Mouse (Mus musculus) hindbrain, embryonic 11.5 days (tissue): Measurements from ENCODE around the gene Itpripl2. TPM values are rescaled to one million over a fixed set of nuclear protein-coding genes. Genes with fewer than 3 reads are reported as not detected.

Source experiments
- ATAC-seq: fragments of 200-750 bp; cut with Nextera tagmentation; 2 replicates; pipeline ENCODE4 v1.8.0; 2017; ENCODE audit warnings: mild to moderate bottlenecking, moderate TSS enrichment, moderate library complexity; ENCODE audit not compliant: low FRiP score
- DNase-seq: peaks from one replicate; pipeline ENCODE4 v3.0.0-alpha.2; 2015; ENCODE audit warnings: low spot score
- H3K27ac ChIP-seq: fragments of 300-500 bp; sonication (generic); 2 replicates; pipeline ENCODE4 v1.5.1; 2014; ENCODE audit warnings: mild to moderate bottlenecking, low read depth, low read length
- H3K27me3 ChIP-seq: fragments of 300-500 bp; sonication (generic); 2 replicates; pipeline ENCODE4 v1.6.1; 2014; ENCODE audit warnings: mild to moderate bottlenecking, low read length, moderate library complexity, mixed read lengths; ENCODE audit not compliant: control insufficient read depth, insufficient read depth
- H3K36me3 ChIP-seq: fragments of 300-500 bp; sonication (generic); 2 replicates; pipeline ENCODE4 v1.6.1; 2014; ENCODE audit warnings: mild to moderate bottlenecking, low read length, moderate library complexity, mixed read lengths; ENCODE audit not compliant: control insufficient read depth, insufficient read depth
- H3K4me1 ChIP-seq: fragments of 300-500 bp; sonication (generic); replicated peaks from 2 replicates; pipeline ENCODE4 v1.6.1; 2014; ENCODE audit warnings: low read length, mixed read lengths; ENCODE audit not compliant: control insufficient read depth, insufficient read depth
- H3K4me2 ChIP-seq: fragments of 300-500 bp; sonication (generic); replicated peaks from 2 replicates; pipeline ENCODE4 v1.6.1; 2014; ENCODE audit warnings: mild to moderate bottlenecking, low read depth, low read length
- H3K4me3 ChIP-seq: fragments of 300-500 bp; sonication (generic); 2 replicates; pipeline ENCODE4 v1.5.1; 2014; ENCODE audit warnings: low read depth, low read length
- H3K9ac ChIP-seq: fragments of 300-500 bp; sonication (generic); 2 replicates; pipeline ENCODE4 v1.6.1; 2014; ENCODE audit warnings: low read depth, low read length
- H3K9me3 ChIP-seq: fragments of 300-500 bp; sonication (generic); 2 replicates; pipeline ENCODE4 v1.6.1; 2016; ENCODE audit warnings: low read length; ENCODE audit not compliant: control insufficient read depth
- WGBS: fragments of 180-500 bp; shearing (Covaris S2); extraction: QIAGEN DNeasy Blood & Tissue Kit; methylation state at CpG from one replicate; pipeline ENCODE4 v1.1.7; 2014; 5-methylcytosine and 5-hydroxymethylcytosine counted together
- polyA plus RNA-seq: library from polyadenylated mRNA; unstranded; fragments of >200 nt; fragmentation: Nextera tagmentation; extraction: Ambion mirVana; gene quantifications from 2 replicates; pipeline ENCODE4 v1.2.1, GENCODE M21; 2014

Itpripl2 gene
- polyA plus RNA-seq, 1 experiment from 2014 or later, result 1.4 TPM

- Histone ChIP-seq H3K36me3 (no peaks in the 10 kb centered on the region), H3K4me3 (no peak overlapping the region), H3K4me1 (no peaks in the 10 kb centered on the region), H3K27me3 (no peaks in the 10 kb centered on the region), H3K9me3 (no peaks in the 10 kb centered on the region), H3K9ac (no peak overlapping the region), H3K4me2 (no peak overlapping the region), H3K27ac (no peak overlapping the region)
- no peak for DNase-seq
- 92% methylated on average over 9 of the region's 9 CpGs for WGBS
- ATAC-seq, result no peak
Observed at GRCm38 (mm10) chr7:118480160-118480709, 11.5 kb downstream of the Itpripl2 start.

DNA sequence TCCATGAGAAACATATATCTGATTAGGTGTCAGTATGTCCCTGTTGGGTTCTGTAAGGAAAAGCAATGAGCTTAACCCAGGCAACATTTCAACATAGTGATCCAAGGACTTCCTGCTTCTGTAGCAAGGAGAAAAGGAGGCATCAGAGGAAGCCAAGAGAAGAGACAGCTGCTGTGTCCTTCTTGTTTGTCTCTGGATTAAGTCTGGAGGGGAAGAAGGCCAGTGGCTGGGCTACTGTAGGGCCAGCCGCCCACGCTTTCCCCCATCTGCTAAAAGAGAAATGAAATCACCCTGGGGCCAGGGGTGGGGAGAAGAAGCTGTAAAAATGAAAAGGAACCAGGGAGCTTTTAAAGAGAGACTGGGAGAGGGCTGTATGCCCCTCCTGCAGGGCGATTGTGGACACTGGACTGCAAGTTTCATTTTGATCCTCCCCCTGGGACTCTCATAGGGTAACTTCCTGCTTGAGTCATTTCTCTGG is 12.9 kb downstream of the Itpripl2 start:
- no peaks in the 10 kb centered on the region for H3K36me3 ChIP-seq
- no peak overlapping the region for H3K9ac ChIP-seq
- WGBS, result 72% methylated on average over 3 of the region's 3 CpGs
- H3K4me2 ChIP-seq, result no peak overlapping the region
- no peaks in the 10 kb centered on the region for H3K27me3 ChIP-seq
- no peaks in the 10 kb centered on the region for H3K9me3 ChIP-seq
- no peak overlapping the region for H3K4me3 ChIP-seq
- ATAC-seq (no peak), DNase-seq (no peak)
- no peak overlapping the region for H3K27ac ChIP-seq
- H3K4me1 ChIP-seq, result no peaks in the 10 kb centered on the region

- Histone ChIP-seq H3K4me2 (no peak overlapping the region), H3K4me1 (no peaks in the 10 kb centered on the region), H3K4me3 (no peak overlapping the region), H3K9me3 (no peaks in the 10 kb centered on the region), H3K9ac (no peak overlapping the region), H3K36me3 (no peaks in the 10 kb centered on the region), H3K27me3 (no peaks in the 10 kb centered on the region), H3K27ac (no peak overlapping the region)
- no peak for DNase-seq
- 80% methylated on average over 5 of the region's 5 CpGs for WGBS
- no peak for ATAC-seq
Observed at GRCm38 (mm10) chr7:118476428-118476827, 15.3 kb downstream of the Itpripl2 start.

- ATAC-seq (no peak), DNase-seq (no peak)
- Histone ChIP-seq H3K27me3 (no peaks in the 10 kb centered on the region), H3K4me1 (no peaks in the 10 kb centered on the region), H3K27ac (no peak overlapping the region), H3K9me3 (no peaks in the 10 kb centered on the region), H3K9ac (no peak overlapping the region), H3K36me3 (no peaks in the 10 kb centered on the region), H3K4me3 (no peak overlapping the region), H3K4me2 (no peak overlapping the region)
- WGBS, result 88% methylated on average over 7 of the region's 7 CpGs
Observed at GRCm38 (mm10) chr7:118475008-118475705, 16.6 kb downstream of the Itpripl2 start.

DNA sequence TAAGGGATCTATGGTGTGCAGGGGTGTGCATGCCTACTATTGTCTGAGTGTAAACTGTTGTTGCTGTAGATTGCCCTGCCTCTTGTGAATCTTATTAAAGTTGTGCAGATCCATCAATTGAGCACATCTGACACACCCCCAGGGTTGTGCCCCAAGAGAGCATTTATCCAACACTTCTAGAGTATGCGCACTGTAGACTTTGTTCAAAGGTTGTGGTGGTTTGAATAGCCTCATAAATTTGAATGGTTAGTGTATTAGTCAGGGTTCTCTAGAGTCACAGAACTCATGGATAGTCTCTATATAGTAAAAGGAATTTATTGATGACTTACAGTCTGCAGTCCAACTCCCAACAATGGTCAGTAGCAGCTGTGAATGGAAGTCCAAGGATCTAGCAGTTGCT is 18.9 kb downstream of the Itpripl2 start:
- WGBS, result 94% methylated on average over 1 of the region's 1 CpGs
- Histone ChIP-seq H3K4me1 (no peaks in the 10 kb centered on the region), H3K36me3 (no peaks in the 10 kb centered on the region), H3K27me3 (no peaks in the 10 kb centered on the region), H3K27ac (no peak overlapping the region), H3K9me3 (no peaks in the 10 kb centered on the region), H3K4me2 (no peak overlapping the region), H3K4me3 (no peak overlapping the region), H3K9ac (no peak overlapping the region)
- DNase-seq (no peak), ATAC-seq (no peak)

DNA sequence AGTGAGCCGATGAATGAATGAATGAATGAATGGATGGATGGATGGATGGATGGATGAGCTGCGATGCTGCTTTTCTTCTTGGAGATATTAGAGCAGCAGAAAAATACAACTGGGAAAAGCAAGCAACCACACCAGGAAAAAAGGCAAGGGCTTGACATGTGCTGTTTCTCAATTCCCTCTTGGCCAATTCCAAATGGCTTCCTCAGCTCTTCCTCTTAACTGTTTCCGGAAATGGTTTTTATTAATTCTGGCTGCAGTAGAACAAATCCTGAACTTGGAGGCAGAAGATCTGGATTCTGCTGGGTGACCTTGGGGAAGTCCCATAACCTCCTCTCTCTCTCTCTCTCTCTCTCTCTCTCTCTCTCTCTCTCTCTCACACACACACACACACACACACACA is 23.7 kb downstream of the Itpripl2 start:
- Histone ChIP-seq H3K9me3 (no peaks in the 10 kb centered on the region), H3K9ac (no peak overlapping the region), H3K4me1 (no peaks in the 10 kb centered on the region), H3K36me3 (no peaks in the 10 kb centered on the region), H3K4me2 (no peak overlapping the region), H3K27ac (no peak overlapping the region), H3K4me3 (no peak overlapping the region), H3K27me3 (no peaks in the 10 kb centered on the region)
- DNase-seq, result no peak
- 91% methylated on average over 3 of the region's 3 CpGs for WGBS
- no peak for ATAC-seq

- whole genome bisulfite sequencing, result 70% methylated on average over 4 of the region's 4 CpGs
- ATAC-seq, result no peak
Observed at GRCm38 (mm10) chr7:118464432-118464831, 27.3 kb downstream of the Itpripl2 start.

DNA sequence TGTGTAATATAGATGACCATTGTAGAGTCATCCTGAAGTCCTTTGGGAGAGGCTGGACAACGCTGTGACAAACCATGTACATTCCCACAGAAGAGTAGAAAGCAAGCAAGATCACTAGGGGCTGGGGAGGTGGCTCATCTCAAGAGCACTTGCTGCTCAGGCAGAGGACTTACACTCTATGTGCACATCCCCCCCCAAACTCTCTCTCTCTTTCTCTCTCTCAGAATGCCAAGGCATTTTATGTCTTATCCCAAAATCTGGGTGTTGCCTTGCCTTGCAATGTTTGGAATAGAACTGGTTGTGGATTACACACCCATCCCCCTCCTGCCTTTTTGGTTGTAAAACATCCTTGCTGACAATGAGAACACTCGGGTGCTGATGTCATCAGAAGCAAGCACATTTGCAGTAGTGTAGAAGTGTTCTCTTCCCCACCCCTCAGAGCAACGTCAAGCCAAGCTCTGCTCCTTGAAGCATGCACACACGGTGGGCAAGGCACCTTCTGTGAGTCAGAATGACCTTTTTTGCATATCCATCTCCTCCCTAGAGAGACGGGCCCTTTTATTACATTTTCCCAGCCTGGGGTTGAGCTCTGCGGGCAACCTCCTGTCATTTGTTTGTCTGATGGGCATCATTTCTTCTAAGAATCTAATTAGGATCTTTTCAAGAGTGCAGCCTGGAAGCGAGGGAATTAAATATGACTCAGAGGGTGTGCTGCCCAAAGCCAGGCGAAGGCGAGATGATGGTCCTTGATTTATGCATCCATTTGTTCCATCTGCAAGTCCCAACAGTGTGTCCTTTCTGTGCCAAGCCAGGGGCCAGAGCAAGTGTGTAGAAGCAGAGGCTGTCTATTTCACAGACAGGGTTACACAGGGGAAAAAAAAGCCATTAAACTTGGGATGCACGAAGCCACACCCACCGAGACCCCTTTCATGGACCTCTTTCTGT is 28.7 kb downstream of the Itpripl2 start:
- whole genome bisulfite sequencing, result 42% methylated on average over 11 of the region's 11 CpGs

More at GRCm38 (mm10) chr7:118464432-118464831, 27.3 kb downstream of the Itpripl2 start:
- Histone ChIP-seq H3K4me2 (no peak overlapping the region), H3K27ac (no peak overlapping the region), H3K36me3 (no peaks in the 10 kb centered on the region), H3K9ac (no peak overlapping the region), H3K4me1 (peaks cover 5% of the 10 kb centered on the region; the same call in 1 of the 2 replicates), H3K9me3 (no peaks in the 10 kb centered on the region), H3K27me3 (no peaks in the 10 kb centered on the region), H3K4me3 (no peak overlapping the region)
- no peak for DNase-seq

More for the DNA sequence above, 28.7 kb downstream of the Itpripl2 start:
- H3K27ac ChIP-seq, result no peak overlapping the region
- H3K4me1 ChIP-seq, result peaks cover 5% of the 10 kb centered on the region; the same call in 1 of the 2 replicates
- no peak overlapping the region for H3K9ac ChIP-seq
- H3K9me3 ChIP-seq, result no peaks in the 10 kb centered on the region
- DNase-seq (no peak), ATAC-seq (peak; percentile 79)
- H3K36me3 ChIP-seq, result no peaks in the 10 kb centered on the region
- H3K4me3 ChIP-seq, result no peak overlapping the region
- H3K4me2 ChIP-seq, result no peak overlapping the region
- no peaks in the 10 kb centered on the region for H3K27me3 ChIP-seq
